Mouse (Mus musculus): Measurements from ENCODE around the gene R3hdml.

The R3hdml gene

DNA sequence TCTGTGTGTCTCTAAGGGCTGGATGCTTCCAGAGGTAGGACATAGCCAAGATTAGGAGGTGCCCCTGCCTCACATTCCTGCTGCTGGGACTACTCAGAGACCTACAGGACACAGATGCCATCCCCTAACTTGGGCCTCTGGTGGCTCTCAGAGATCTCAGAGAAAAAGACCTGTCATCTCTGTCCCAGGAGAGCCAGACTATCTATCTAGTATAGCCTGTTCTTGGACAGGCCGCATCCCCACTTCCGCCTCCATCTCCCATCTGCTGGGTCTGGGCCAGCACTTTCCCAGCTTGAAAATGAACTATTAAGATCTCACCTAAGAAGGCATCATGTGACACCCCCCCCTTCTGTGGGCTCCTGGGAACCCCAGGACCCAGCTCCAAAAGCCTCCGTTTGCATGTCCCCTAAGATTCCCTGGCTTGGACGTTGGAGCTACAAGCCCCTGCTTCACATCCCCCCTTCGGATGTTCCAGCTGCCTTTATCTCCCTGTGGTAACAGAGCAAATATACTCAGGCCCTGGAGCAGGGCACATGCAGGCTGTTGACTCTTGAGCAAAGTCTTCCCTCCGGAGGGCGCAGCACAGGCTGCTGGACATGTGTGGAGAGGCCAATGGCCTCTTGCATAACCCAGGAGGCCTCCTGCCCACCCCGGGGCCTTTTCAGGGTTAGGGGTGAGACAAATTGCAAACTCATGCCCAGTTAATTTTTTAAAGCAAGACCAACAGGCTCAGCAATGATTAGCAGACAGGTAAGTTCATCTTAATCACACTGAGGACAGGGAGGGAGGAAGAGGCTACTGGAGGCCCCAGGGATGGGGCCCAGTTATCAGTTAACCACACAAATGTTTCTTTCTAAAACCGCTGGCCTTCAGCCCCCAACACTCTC is 48.4 kb downstream of the R3hdml start:
- no peak for DNase-seq (ENCODE audit: low read depth, low spot score)
- no peaks in the 10 kb centered on the region for H3K27me3 ChIP-seq (ENCODE audit: control insufficient read depth, insufficient read depth, low read length, poor library complexity, severe bottlenecking)
- no peaks in the 10 kb centered on the region for H3K36me3 ChIP-seq (ENCODE audit: control insufficient read depth, insufficient read depth, low read length, poor library complexity, severe bottlenecking)

DNA sequence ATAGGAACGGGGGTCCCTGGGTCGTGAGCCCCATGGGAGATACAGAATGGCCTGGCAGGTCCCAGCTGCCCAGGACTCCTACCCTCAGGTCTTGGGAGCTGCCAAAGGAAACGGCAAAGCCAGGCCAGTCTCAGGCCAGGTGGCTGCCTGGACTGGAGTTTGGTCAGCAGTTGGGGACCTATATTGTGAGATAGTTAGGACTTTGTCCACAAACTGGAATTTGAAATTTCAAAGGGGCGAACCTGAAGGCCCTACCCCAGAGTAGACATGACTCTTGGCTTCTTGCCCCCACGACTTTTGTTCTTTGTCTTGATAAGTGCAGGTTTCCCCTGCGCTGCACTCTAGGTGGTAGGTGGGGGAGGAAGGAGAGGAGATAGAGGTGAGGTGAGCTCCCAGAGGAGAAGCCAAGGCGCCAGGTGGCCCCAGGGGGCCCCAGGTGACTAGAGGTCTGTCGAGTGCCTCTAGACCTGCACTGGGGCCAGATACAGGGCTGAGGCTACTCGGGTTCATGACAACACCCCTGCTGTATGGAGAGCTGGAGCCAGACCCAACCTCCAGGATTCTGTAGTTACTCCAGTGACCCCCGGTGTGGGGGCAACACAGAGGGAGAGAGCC is 49.6 kb downstream of the R3hdml start:
- Histone ChIP-seq H3K27me3 (ENCODE audit: control insufficient read depth, insufficient read depth, low read length, poor library complexity, severe bottlenecking) (no peaks in the 10 kb centered on the region), H3K36me3 (ENCODE audit: control insufficient read depth, insufficient read depth, low read length, poor library complexity, severe bottlenecking) (no peaks in the 10 kb centered on the region)
- DNase-seq (ENCODE audit: low read depth, low spot score): no peak

DNA sequence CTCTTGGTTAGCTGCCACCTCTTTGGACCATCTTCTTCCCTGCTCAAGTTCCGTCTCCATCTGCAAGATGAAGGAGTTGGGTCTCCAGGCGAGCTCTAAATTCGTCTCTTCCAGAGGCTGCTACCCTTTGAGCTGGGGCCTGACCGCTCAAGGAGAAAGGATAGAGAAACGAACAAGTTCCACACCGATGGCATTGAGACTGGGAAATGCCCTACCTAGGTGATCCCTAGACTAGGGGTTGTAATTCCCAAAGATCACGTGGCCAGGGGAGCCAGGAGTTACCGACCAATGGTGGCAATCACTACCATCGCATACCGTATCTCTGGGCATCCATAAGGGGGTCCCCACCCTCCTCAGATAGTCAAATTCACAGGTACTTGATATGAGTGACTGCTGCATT is 50.6 kb downstream of the R3hdml start:
- no peak for DNase-seq (ENCODE audit: low read depth, low spot score)
- H3K36me3 ChIP-seq (ENCODE audit: control insufficient read depth, insufficient read depth, low read length, poor library complexity, severe bottlenecking): no peaks in the 10 kb centered on the region
- H3K27me3 ChIP-seq (ENCODE audit: control insufficient read depth, insufficient read depth, low read length, poor library complexity, severe bottlenecking): no peaks in the 10 kb centered on the region

DNA sequence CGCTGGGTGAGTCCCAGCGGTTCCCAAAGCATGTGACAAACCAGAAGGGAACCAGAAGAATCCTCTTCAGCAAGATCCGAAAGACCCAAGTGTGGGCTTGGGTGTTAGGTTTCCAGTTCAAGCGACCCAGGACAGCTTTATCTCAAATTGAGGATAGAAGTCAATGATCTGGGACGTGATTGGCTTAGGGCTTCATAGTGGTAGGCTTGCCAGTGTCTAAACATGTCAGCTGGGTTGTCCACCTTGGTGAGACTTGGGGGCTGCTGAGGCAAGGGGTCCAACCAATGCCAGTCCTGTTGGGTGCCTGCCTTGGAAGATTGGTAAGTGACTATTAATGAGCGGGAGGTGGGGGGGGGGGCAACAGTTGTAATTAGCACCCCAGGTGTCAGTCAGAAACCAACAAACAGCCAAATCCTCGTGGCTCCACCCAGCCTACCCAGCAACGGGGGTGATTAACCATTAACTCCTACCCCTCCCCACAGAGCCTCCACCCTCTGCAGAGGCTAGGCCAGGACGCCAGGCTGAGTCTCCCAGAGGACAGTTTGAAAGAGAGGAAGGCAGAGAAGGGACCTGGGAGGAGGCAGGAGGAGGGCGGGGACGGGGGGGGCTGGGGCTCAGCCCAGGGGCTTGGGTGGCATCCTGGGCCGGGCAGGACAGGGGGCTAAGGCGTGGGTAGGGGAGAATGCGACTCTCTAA is 54.7 kb downstream of the R3hdml start:
- no peak for DNase-seq (ENCODE audit: low read depth, low spot score)
- H3K27me3 ChIP-seq (ENCODE audit: control insufficient read depth, insufficient read depth, low read length, poor library complexity, severe bottlenecking): no peaks in the 10 kb centered on the region; the same call in 1 of the 2 replicates

DNA sequence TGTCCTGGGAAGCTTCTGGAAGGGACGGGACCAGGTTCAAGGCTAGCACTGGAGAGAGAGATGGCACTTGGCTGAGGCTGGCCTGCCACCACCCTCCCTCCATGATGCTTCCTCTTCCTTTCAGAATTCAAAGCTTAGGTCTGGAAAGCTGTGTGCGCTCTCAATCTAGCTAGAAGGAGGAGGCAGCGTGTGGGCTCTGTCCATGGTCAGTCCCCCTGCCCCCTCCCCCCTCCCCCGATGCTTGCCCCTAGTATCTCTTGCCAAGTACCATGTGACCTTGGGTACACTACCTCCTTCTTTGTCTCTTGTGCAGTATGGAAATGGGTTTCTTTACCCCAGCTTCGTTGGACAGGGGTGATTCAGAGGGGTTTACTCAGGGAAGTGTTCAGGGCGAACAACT is 56.7 kb downstream of the R3hdml start:
- no peaks in the 10 kb centered on the region; the same call in 1 of the 2 replicates for H3K27me3 ChIP-seq (ENCODE audit: control insufficient read depth, insufficient read depth, low read length, poor library complexity, severe bottlenecking)
- DNase-seq (ENCODE audit: low read depth, low spot score): no peak
- no peaks in the 10 kb centered on the region for H3K36me3 ChIP-seq (ENCODE audit: control insufficient read depth, insufficient read depth, low read length, poor library complexity, severe bottlenecking)

More for the DNA sequence above, 54.7 kb downstream of the R3hdml start:
- H3K36me3 ChIP-seq (ENCODE audit: control insufficient read depth, insufficient read depth, low read length, poor library complexity, severe bottlenecking): no peaks in the 10 kb centered on the region

DNA sequence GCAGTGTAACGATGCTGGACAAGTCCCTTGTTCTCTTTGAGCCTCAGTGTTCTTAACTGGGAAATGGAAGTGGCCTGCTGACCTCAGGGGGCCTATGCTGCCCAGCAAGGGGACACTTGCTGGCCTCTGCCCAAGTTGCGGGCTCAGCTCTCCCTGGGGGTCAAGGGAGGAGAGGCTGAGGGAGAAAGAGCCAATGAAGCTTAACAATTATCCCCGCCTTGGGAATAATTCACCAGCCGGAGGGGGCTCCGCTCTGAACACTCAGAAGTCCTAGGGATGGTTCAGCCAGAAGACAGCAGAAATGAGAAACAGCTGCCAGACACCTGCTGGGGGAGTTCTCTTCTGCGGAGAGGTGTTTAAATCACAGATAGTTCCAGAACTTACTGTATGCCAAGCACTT is 57.7 kb downstream of the R3hdml start:
- H3K36me3 ChIP-seq (ENCODE audit: control insufficient read depth, insufficient read depth, low read length, poor library complexity, severe bottlenecking): no peaks in the 10 kb centered on the region
- H3K27me3 ChIP-seq (ENCODE audit: control insufficient read depth, insufficient read depth, low read length, poor library complexity, severe bottlenecking): no peaks in the 10 kb centered on the region; the same call in 1 of the 2 replicates
- DNase-seq (ENCODE audit: low read depth, low spot score): no peak
